Mouse (Mus musculus): ENCODE measurements around the gene P4htm. TPM values are rescaled to one million over a fixed set of nuclear protein-coding genes. Genes with fewer than 3 reads are reported as not detected.

Gene P4htm
- total and polyA plus RNA-seq, 2 experiments from 2014 or later: 48.7 to 65.8 TPM

- peak overlapping the region; percentile 79 for H3K9ac ChIP-seq (replicated peaks; ENCODE audit: low read length, poor library complexity, severe bottlenecking)
- peak overlapping the region; percentile 99 for H3K4me2 ChIP-seq (ENCODE audit: low read depth, low read length, poor library complexity, severe bottlenecking)
- no peaks in the 10 kb centered on the region for H3K9me3 ChIP-seq (ENCODE audit: low read length)
- no peak for ATAC-seq (ENCODE audit: low FRiP score)
- peaks cover 29% of the 10 kb centered on the region for H3K36me3 ChIP-seq (ENCODE audit: insufficient read depth, low read length)
- no peaks in the 10 kb centered on the region for H3K27me3 ChIP-seq (ENCODE audit: insufficient read depth, low read length)
- peak; percentile 24 for DNase-seq (ENCODE audit: low spot score)
- H3K4me3 ChIP-seq (ENCODE audit: low read depth, low read length): peak overlapping the region; percentile 70
- WGBS: 13% methylated on average over 35 of the region's 35 CpGs
- H3K27ac ChIP-seq (ENCODE audit: low read depth, low read length): peak overlapping the region; percentile 98
- peaks cover 21% of the 10 kb centered on the region for H3K4me1 ChIP-seq (ENCODE audit: insufficient read depth, low read length)
- TF ChIP-seq CTCF (IDR thresholded peaks at IDR 0.05): no peak
These were observed 31.3 kb downstream of the P4htm start for GRCm38 (mm10) chr9:108565881-108566814.

- no peak overlapping the region for H3K4me3 ChIP-seq (ENCODE audit: low read depth, low read length)
- no peaks in the 10 kb centered on the region for H3K9me3 ChIP-seq (ENCODE audit: low read length)
- H3K27me3 ChIP-seq (ENCODE audit: insufficient read depth, low read length): no peaks in the 10 kb centered on the region
- 90% methylated on average over 7 of the region's 7 CpGs for WGBS
- peaks cover 16% of the 10 kb centered on the region for H3K4me1 ChIP-seq (ENCODE audit: insufficient read depth, low read length)
- no peak for TF ChIP-seq CTCF (IDR thresholded peaks at IDR 0.05)
- no peak overlapping the region for H3K4me2 ChIP-seq (ENCODE audit: low read depth, low read length, poor library complexity, severe bottlenecking)
- DNase-seq (ENCODE audit: low spot score): no peak
- ATAC-seq (ENCODE audit: low FRiP score): no peak
- H3K27ac ChIP-seq (ENCODE audit: low read depth, low read length): no peak overlapping the region
- peaks cover 24% of the 10 kb centered on the region for H3K36me3 ChIP-seq (ENCODE audit: insufficient read depth, low read length)
- H3K9ac ChIP-seq (replicated peaks; ENCODE audit: low read length, poor library complexity, severe bottlenecking): no peak overlapping the region
These were observed 33.3 kb downstream of the P4htm start for GRCm38 (mm10) chr9:108564131-108564530.

GRCm38 (mm10) chr9:108563671-108564070 lies 33.8 kb downstream of the P4htm start:
- Histone ChIP-seq H3K4me2 (ENCODE audit: low read depth, low read length, poor library complexity, severe bottlenecking) (no peak overlapping the region), H3K9me3 (ENCODE audit: low read length) (no peaks in the 10 kb centered on the region), H3K4me3 (ENCODE audit: low read depth, low read length) (no peak overlapping the region), H3K36me3 (ENCODE audit: insufficient read depth, low read length) (peaks cover 24% of the 10 kb centered on the region), H3K27me3 (ENCODE audit: insufficient read depth, low read length) (no peaks in the 10 kb centered on the region), H3K9ac (replicated peaks; ENCODE audit: low read length, poor library complexity, severe bottlenecking) (no peak overlapping the region), H3K27ac (ENCODE audit: low read depth, low read length) (no peak overlapping the region), H3K4me1 (ENCODE audit: insufficient read depth, low read length) (peaks cover 16% of the 10 kb centered on the region)
- DNase-seq (ENCODE audit: low spot score): no peak
- ATAC-seq (ENCODE audit: low FRiP score): no peak
- WGBS: 95% methylated on average over 8 of the region's 8 CpGs
- no peak for TF ChIP-seq CTCF (IDR thresholded peaks at IDR 0.05)

GRCm38 (mm10) chr9:108560227-108560841 lies 37.1 kb downstream of the P4htm start, which contains the start of gene Impdh2:
Impdh2 (plus strand) TSS chr9:108560286.
- Histone ChIP-seq H3K9me3 (ENCODE audit: low read length) (no peaks in the 10 kb centered on the region), H3K36me3 (ENCODE audit: insufficient read depth, low read length) (peaks cover 47% of the 10 kb centered on the region), H3K4me1 (ENCODE audit: insufficient read depth, low read length) (peaks cover 7% of the 10 kb centered on the region; the same call in 1 of the 2 replicates), H3K27ac (ENCODE audit: low read depth, low read length) (peak within 1 kb of the TSS; percentile 65), H3K9ac (replicated peaks; ENCODE audit: low read length, poor library complexity, severe bottlenecking) (peak within 1 kb of the TSS; percentile 71), H3K4me3 (ENCODE audit: low read depth, low read length) (peak within 1 kb of the TSS; percentile 53), H3K4me2 (ENCODE audit: low read depth, low read length, poor library complexity, severe bottlenecking) (peak within 1 kb of the TSS; percentile 69), H3K27me3 (ENCODE audit: insufficient read depth, low read length) (no peaks in the 10 kb centered on the region)
- DNase-seq (ENCODE audit: low spot score): peak; percentile 99
- peak; percentile 28 for TF ChIP-seq CTCF (IDR thresholded peaks at IDR 0.05)
- peak; percentile 97 for ATAC-seq (ENCODE audit: low FRiP score)
- WGBS: under 1% methylated on average over 53 of the region's 53 CpGs

- no peak for TF ChIP-seq CTCF (IDR thresholded peaks at IDR 0.05)
- ATAC-seq (ENCODE audit: low FRiP score): no peak
- H3K36me3 ChIP-seq (ENCODE audit: insufficient read depth, low read length): peaks cover 40% of the 10 kb centered on the region
- H3K27me3 ChIP-seq (ENCODE audit: insufficient read depth, low read length): no peaks in the 10 kb centered on the region
- WGBS: 93% methylated on average over 4 of the region's 4 CpGs
- no peak overlapping the region for H3K4me3 ChIP-seq (ENCODE audit: low read depth, low read length)
- H3K4me2 ChIP-seq (ENCODE audit: low read depth, low read length, poor library complexity, severe bottlenecking): no peak overlapping the region
- H3K4me1 ChIP-seq (ENCODE audit: insufficient read depth, low read length): peaks cover 7% of the 10 kb centered on the region; the same call in 1 of the 2 replicates
- no peak overlapping the region for H3K27ac ChIP-seq (ENCODE audit: low read depth, low read length)
- H3K9me3 ChIP-seq (ENCODE audit: low read length): no peaks in the 10 kb centered on the region
- no peak overlapping the region for H3K9ac ChIP-seq (replicated peaks; ENCODE audit: low read length, poor library complexity, severe bottlenecking)
- DNase-seq (ENCODE audit: low spot score): no peak
These were observed 38.3 kb downstream of the P4htm start for GRCm38 (mm10) chr9:108559169-108559568.

GRCm38 (mm10) chr9:108546875-108547274 lies 50.6 kb downstream of the P4htm start:
- no peak for DNase-seq (ENCODE audit: low spot score)
- H3K9ac ChIP-seq (replicated peaks; ENCODE audit: low read length, poor library complexity, severe bottlenecking): no peak overlapping the region
- H3K4me3 ChIP-seq (ENCODE audit: low read depth, low read length): no peak overlapping the region
- no peaks in the 10 kb centered on the region for H3K4me1 ChIP-seq (ENCODE audit: insufficient read depth, low read length)
- H3K9me3 ChIP-seq (ENCODE audit: low read length): no peaks in the 10 kb centered on the region
- no peak overlapping the region for H3K27ac ChIP-seq (ENCODE audit: low read depth, low read length)
- no peak for TF ChIP-seq CTCF (IDR thresholded peaks at IDR 0.05)
- 94% methylated on average over 1 of the region's 1 CpGs for WGBS
- H3K36me3 ChIP-seq (ENCODE audit: insufficient read depth, low read length): peaks cover 55% of the 10 kb centered on the region
- no peaks in the 10 kb centered on the region for H3K27me3 ChIP-seq (ENCODE audit: insufficient read depth, low read length)
- ATAC-seq (ENCODE audit: low FRiP score): no peak
- H3K4me2 ChIP-seq (ENCODE audit: low read depth, low read length, poor library complexity, severe bottlenecking): no peak overlapping the region

All from midbrain, postnatal 0 days (tissue).